Mouse (Mus musculus): ENCODE measurements at regions not wholly inside any gene's neighbourhood (a gene's known extent, or its start where the extent isn't known, plus 50 kb on each side); places are given as distances from the start of the nearest gene placed in this dataset.

- no peaks in the 10 kb centered on the region for H3K27me3 ChIP-seq
- CTCF ChIA-PET, result interaction anchor here (0.6 to 2.0 kb wide), 6 partner anchors 9 to 135 kb away, joined by 3 to 6 read pairs (median 3); no protein-coding TSS in a partner anchor
- ATAC-seq (peak; percentile 32), DNase-seq (ENCODE audit: low read depth, low spot score) (peak; percentile 61)
- in situ Hi-C loops (cut with MboI; ENCODE audit: low pct_unique_long_range_greater_than_20kb), result no loop called here
- no peak for TF ChIP-seq CTCF (IDR thresholded peaks at IDR 0.05)
- POLR2A ChIA-PET, result interaction anchor here (0.5 to 0.9 kb wide), 2 partner anchors 9 to 704 kb away, joined by 3 read pairs; no protein-coding TSS in a partner anchor
Measured at GRCm38 (mm10) chr3:144086176-144086575, 118.8 kb downstream of the Lmo4 start.

- CTCF ChIA-PET, result interaction anchor here (1.2 kb wide), 1 partner anchor 23 kb away, joined by 4 read pairs; no protein-coding TSS in a partner anchor
- ATAC-seq (no peak), DNase-seq (ENCODE audit: low read depth, low spot score) (no peak)
- POLR2A ChIA-PET, result interaction anchor here (0.6 kb wide), 1 partner anchor 40 kb away, joined by 3 read pairs; no protein-coding TSS in a partner anchor
- no peaks in the 10 kb centered on the region for H3K27me3 ChIP-seq
- in situ Hi-C loops (cut with MboI; ENCODE audit: low pct_unique_long_range_greater_than_20kb), result no loop called here
- TF ChIP-seq CTCF (IDR thresholded peaks at IDR 0.05), result no peak
Measured at GRCm38 (mm10) chr3:144079960-144080359, 125.1 kb downstream of the Lmo4 start.

- DNase-seq (ENCODE audit: low read depth, low spot score) (no peak), ATAC-seq (no peak)
- H3K27me3 ChIP-seq, result no peaks in the 10 kb centered on the region
- in situ Hi-C loops (cut with MboI; ENCODE audit: low pct_unique_long_range_greater_than_20kb), result no loop called here
- no peak for TF ChIP-seq CTCF (IDR thresholded peaks at IDR 0.05)
- POLR2A ChIA-PET, result no interaction called here
- CTCF ChIA-PET, result no interaction called here
Measured at GRCm38 (mm10) chr3:144078198-144078935, 126.7 kb downstream of the Lmo4 start.

GRCm38 (mm10) chr3:144069979-144070540 lies 135.0 kb downstream of the Lmo4 start:
- in situ Hi-C loops (cut with MboI; ENCODE audit: low pct_unique_long_range_greater_than_20kb), result no loop called here
- ChIA-PET POLR2A (no interaction called here), CTCF (interaction anchor here (0.9 kb wide), 1 partner anchor 9 kb away, joined by 3 read pairs; no protein-coding TSS in a partner anchor)
- ATAC-seq, result no peak
- no peak for DNase-seq (ENCODE audit: low read depth, low spot score)
- no peaks in the 10 kb centered on the region for H3K27me3 ChIP-seq
- TF ChIP-seq CTCF (IDR thresholded peaks at IDR 0.05), result no peak

GRCm38 (mm10) chr3:144067016-144067415 lies 138.0 kb downstream of the Lmo4 start:
- ChIA-PET POLR2A (interaction anchor here (0.9 kb wide), 1 partner anchor 118 kb away, joined by 3 read pairs; no protein-coding TSS in a partner anchor), CTCF (interaction anchor here (1.0 to 2.3 kb wide), 5 partner anchors 9 to 131 kb away, joined by 3 to 6 read pairs (median 4); no protein-coding TSS in a partner anchor)
- TF ChIP-seq CTCF (IDR thresholded peaks at IDR 0.05), result no peak
- DNase-seq (ENCODE audit: low read depth, low spot score), result no peak
- H3K27me3 ChIP-seq, result no peaks in the 10 kb centered on the region
- in situ Hi-C loops (cut with MboI; ENCODE audit: low pct_unique_long_range_greater_than_20kb), result no loop called here
- ATAC-seq, result no peak

GRCm38 (mm10) chr3:144058106-144058505 lies 146.9 kb downstream of the Lmo4 start:
- CTCF ChIA-PET, result interaction anchor here (0.8 to 1.4 kb wide), 4 partner anchors 14 to 33 kb away, joined by 3 to 4 read pairs (median 3); no protein-coding TSS in a partner anchor
- DNase-seq (ENCODE audit: low read depth, low spot score) (peak; percentile 38), ATAC-seq (peak; percentile 65)
- in situ Hi-C loops (cut with MboI; ENCODE audit: low pct_unique_long_range_greater_than_20kb), result no loop called here
- POLR2A ChIA-PET, result no interaction called here
- H3K27me3 ChIP-seq, result no peaks in the 10 kb centered on the region
- no peak for TF ChIP-seq CTCF (IDR thresholded peaks at IDR 0.05)

GRCm38 (mm10) chr3:144050341-144050740 lies 154.7 kb downstream of the Lmo4 start:
- ChIA-PET POLR2A (no interaction called here), CTCF (no interaction called here)
- no peak for TF ChIP-seq CTCF (IDR thresholded peaks at IDR 0.05)
- H3K27me3 ChIP-seq, result no peaks in the 10 kb centered on the region
- in situ Hi-C loops (cut with MboI; ENCODE audit: low pct_unique_long_range_greater_than_20kb), result no loop called here
- ATAC-seq (no peak), DNase-seq (ENCODE audit: low read depth, low spot score) (no peak)

GRCm38 (mm10) chr3:144049270-144049669 lies 155.8 kb downstream of the Lmo4 start:
- in situ Hi-C loops (cut with MboI; ENCODE audit: low pct_unique_long_range_greater_than_20kb), result no loop called here
- no peak for TF ChIP-seq CTCF (IDR thresholded peaks at IDR 0.05)
- ChIA-PET POLR2A (no interaction called here), CTCF (no interaction called here)
- DNase-seq (ENCODE audit: low read depth, low spot score) (no peak), ATAC-seq (no peak)
- H3K27me3 ChIP-seq, result no peaks in the 10 kb centered on the region

GRCm38 (mm10) chr3:144044366-144044765 lies 160.7 kb downstream of the Lmo4 start:
- ATAC-seq, result no peak
- CTCF ChIA-PET, result interaction anchor here (0.7 to 1.1 kb wide), 2 partner anchors 9 to 17 kb away, joined by 3 read pairs; no protein-coding TSS in a partner anchor
- TF ChIP-seq CTCF (IDR thresholded peaks at IDR 0.05), result no peak
- DNase-seq (ENCODE audit: low read depth, low spot score), result no peak
- no peaks in the 10 kb centered on the region for H3K27me3 ChIP-seq
- in situ Hi-C loops (cut with MboI; ENCODE audit: low pct_unique_long_range_greater_than_20kb), result no loop called here
- POLR2A ChIA-PET, result interaction anchor here (0.6 to 0.7 kb wide), 2 partner anchors 563 to 1415 kb away, joined by 3 to 4 read pairs; no protein-coding TSS in a partner anchor

- in situ Hi-C loops (cut with MboI; ENCODE audit: low pct_unique_long_range_greater_than_20kb), result no loop called here
- DNase-seq (ENCODE audit: low read depth, low spot score) (no peak), ATAC-seq (no peak)
- no peak for TF ChIP-seq CTCF (IDR thresholded peaks at IDR 0.05)
- H3K27me3 ChIP-seq, result no peaks in the 10 kb centered on the region
- ChIA-PET CTCF (interaction anchor here (1.0 to 1.8 kb wide), 5 partner anchors 11 to 158 kb away, joined by 3 to 6 read pairs (median 3); no protein-coding TSS in a partner anchor), POLR2A (no interaction called here)
Measured at GRCm38 (mm10) chr3:144041788-144042187, 163.2 kb downstream of the Lmo4 start.

- CTCF ChIA-PET, result interaction anchor here (1.3 to 2.5 kb wide), 3 partner anchors 11 to 21 kb away, joined by 4 to 9 read pairs (median 5); no protein-coding TSS in a partner anchor
- in situ Hi-C loops (cut with MboI; ENCODE audit: low pct_unique_long_range_greater_than_20kb), result no loop called here
- TF ChIP-seq CTCF (IDR thresholded peaks at IDR 0.05), result no peak
- no peaks in the 10 kb centered on the region for H3K27me3 ChIP-seq
- no peak for DNase-seq (ENCODE audit: low read depth, low spot score)
- POLR2A ChIA-PET, result interaction anchor here (0.6 kb wide), 1 partner anchor 41 kb away, joined by 3 read pairs; no protein-coding TSS in a partner anchor
- no peak for ATAC-seq
Measured at GRCm38 (mm10) chr3:144039498-144039897, 165.5 kb downstream of the Lmo4 start.

Data from Patski (cell line).